Mouse (Mus musculus) kidney, adult 2 months (tissue): ENCODE measurements around the gene Ttll4.

Source experiments
- CTCF ChIP-seq: fragments of 200-500 bp; conservative IDR thresholded peaks from 2 replicates; pipeline ENCODE4 v1.5.1; 2011; ENCODE audit warnings: low read depth, mild to moderate bottlenecking, control low read depth, low read length, moderate library complexity, mixed read lengths; ENCODE audit not compliant: insufficient read depth, insufficient read length
- POLR2A ChIP-seq: fragments of 200-500 bp; IDR thresholded peaks from one replicate; pipeline ENCODE4 v1.6.1; 2011; ENCODE audit warnings: low read depth, low read length, control low read depth

- no peak for TF ChIP-seq POLR2A
- TF ChIP-seq CTCF: no peak
These were observed 56.6 kb downstream of the Ttll4 start for GRCm38 (mm10) chr1:74718113-74718512.
